Mouse (Mus musculus) forebrain, embryonic 12.5 days (tissue): ENCODE results near the gene Rtn2. TPM values are rescaled to one million over a fixed set of nuclear protein-coding genes. Genes with fewer than 3 reads are reported as not detected.

Source experiments
- ATAC-seq: fragments of 200-750 bp; cut with Nextera tagmentation; 2 replicates; pipeline ENCODE4 v1.8.0; 2017; ENCODE audit warnings: moderate TSS enrichment; ENCODE audit not compliant: low FRiP score
- H3K27ac ChIP-seq: fragments of 300-500 bp; sonication (generic); 2 replicates; pipeline ENCODE4 v1.5.1; 2016; ENCODE audit warnings: mild to moderate bottlenecking
- H3K27me3 ChIP-seq: fragments of 300-500 bp; sonication (generic); 2 replicates; pipeline ENCODE4 v1.6.1; 2016; ENCODE audit warnings: mild to moderate bottlenecking
- H3K36me3 ChIP-seq: fragments of 300-500 bp; sonication (generic); replicated peaks from 2 replicates; pipeline ENCODE4 v1.6.1; 2016; ENCODE audit warnings: mild to moderate bottlenecking
- H3K4me1 ChIP-seq: fragments of 300-500 bp; sonication (generic); 2 replicates; pipeline ENCODE4 v1.6.1; 2016
- H3K4me2 ChIP-seq: fragments of 300-500 bp; sonication (generic); 2 replicates; pipeline ENCODE4 v1.6.1; 2016; ENCODE audit warnings: mild to moderate bottlenecking, moderate library complexity
- H3K4me3 ChIP-seq: fragments of 300-500 bp; sonication (generic); replicated peaks from 2 replicates; pipeline ENCODE4 v1.5.1; 2016; ENCODE audit warnings: mild to moderate bottlenecking
- H3K9ac ChIP-seq: fragments of 300-500 bp; sonication (generic); 2 replicates; pipeline ENCODE4 v1.6.1; 2016; ENCODE audit warnings: mild to moderate bottlenecking
- H3K9me3 ChIP-seq: fragments of 300-500 bp; sonication (generic); 2 replicates; pipeline ENCODE4 v1.6.1; 2016
- WGBS: fragments of 180-500 bp; shearing (Covaris S2); methylation state at CpG from one replicate; pipeline ENCODE4 v1.1.7; 2016; 5-methylcytosine and 5-hydroxymethylcytosine counted together
- polyA plus RNA-seq: library from polyadenylated mRNA; unstranded; fragments of >200 nt; fragmentation: Nextera tagmentation; extraction: Ambion mirVana; gene quantifications from 2 replicates; pipeline ENCODE4 v1.2.1, GENCODE M21; 2016

Gene Rtn2
- polyA plus RNA-seq, 1 experiment from 2014 or later = 70.3 TPM

GRCm38 (mm10) chr7:19290969-19291596, 8.7 kb downstream of the Rtn2 start:
- Histone ChIP-seq H3K4me2 (peak overlapping the region; percentile 53), H3K9me3 (no peaks in the 10 kb centered on the region), H3K9ac (0 out of 2 replicates have a peak overlapping the region, but pooled peaks have one; percentile 12), H3K36me3 (peaks cover 52% of the 10 kb centered on the region), H3K27ac (peak overlapping the region; percentile 65), H3K27me3 (no peaks in the 10 kb centered on the region), H3K4me3 (peak overlapping the region; percentile 4), H3K4me1 (peaks cover 20% of the 10 kb centered on the region)
- peak; percentile 46 for ATAC-seq
- 2% methylated on average over 20 of the region's 20 CpGs for WGBS

GRCm38 (mm10) chr7:19295503-19296185, 13.2 kb downstream of the Rtn2 start:
- Histone ChIP-seq H3K27me3 (no peaks in the 10 kb centered on the region), H3K27ac (0 out of 2 replicates have a peak overlapping the region, but pooled peaks have one; percentile 31), H3K9me3 (no peaks in the 10 kb centered on the region), H3K4me3 (peak overlapping the region; percentile 16; the same call in 1 of the 2 replicates), H3K36me3 (peaks cover 19% of the 10 kb centered on the region), H3K4me2 (peak overlapping the region; percentile 44), H3K4me1 (peaks cover 16% of the 10 kb centered on the region), H3K9ac (0 out of 2 replicates have a peak overlapping the region, but pooled peaks have one; percentile 9)
- peak; percentile 80 for ATAC-seq
- WGBS = 12% methylated on average over 22 of the region's 22 CpGs

GRCm38 (mm10) chr7:19297034-19297433, 14.6 kb downstream of the Rtn2 start:
- WGBS = 90% methylated on average over 6 of the region's 6 CpGs
- no peak overlapping the region for H3K4me2 ChIP-seq
- H3K4me1 ChIP-seq = peaks cover 13% of the 10 kb centered on the region
- H3K4me3 ChIP-seq = no peak overlapping the region
- H3K9ac ChIP-seq = no peak overlapping the region
- peaks cover 19% of the 10 kb centered on the region for H3K36me3 ChIP-seq
- H3K27me3 ChIP-seq = peaks cover 7% of the 10 kb centered on the region
- no peak overlapping the region for H3K27ac ChIP-seq
- ATAC-seq = no peak
- H3K9me3 ChIP-seq = no peaks in the 10 kb centered on the region

- H3K27me3 ChIP-seq = peaks cover 14% of the 10 kb centered on the region
- H3K9me3 ChIP-seq = no peaks in the 10 kb centered on the region
- no peak overlapping the region for H3K4me3 ChIP-seq
- peaks cover 15% of the 10 kb centered on the region for H3K4me1 ChIP-seq
- no peak overlapping the region for H3K9ac ChIP-seq
- 94% methylated on average over 5 of the region's 5 CpGs for WGBS
- H3K36me3 ChIP-seq = peaks cover 19% of the 10 kb centered on the region
- no peak for ATAC-seq
- no peak overlapping the region for H3K4me2 ChIP-seq
- no peak overlapping the region for H3K27ac ChIP-seq
Measured at GRCm38 (mm10) chr7:19297794-19298193, 15.4 kb downstream of the Rtn2 start.

- no peak overlapping the region for H3K9ac ChIP-seq
- 21% methylated on average over 3 of the region's 3 CpGs for WGBS
- no peak for ATAC-seq
Measured at GRCm38 (mm10) chr7:19299194-19299593, 16.8 kb downstream of the Rtn2 start.

GRCm38 (mm10) chr7:19300501-19301421, 18.3 kb downstream of the Rtn2 start:
- peaks cover 32% of the 10 kb centered on the region for H3K4me1 ChIP-seq
- H3K27me3 ChIP-seq = peaks cover 44% of the 10 kb centered on the region
- H3K36me3 ChIP-seq = no peaks in the 10 kb centered on the region
- H3K4me3 ChIP-seq = peak overlapping the region; percentile 42
- peak overlapping the region; percentile 42 for H3K9ac ChIP-seq
- no peaks in the 10 kb centered on the region for H3K9me3 ChIP-seq
- H3K27ac ChIP-seq = no peak overlapping the region
- under 1% methylated on average over 29 of the region's 29 CpGs for WGBS
- ATAC-seq = peak; percentile 85
- H3K4me2 ChIP-seq = peak overlapping the region; percentile 59

More at GRCm38 (mm10) chr7:19299194-19299593, 16.8 kb downstream of the Rtn2 start:
- Histone ChIP-seq H3K9me3 (no peaks in the 10 kb centered on the region), H3K4me3 (no peak overlapping the region), H3K4me1 (peaks cover 23% of the 10 kb centered on the region), H3K4me2 (no peak overlapping the region), H3K27me3 (peaks cover 28% of the 10 kb centered on the region), H3K36me3 (peaks cover 9% of the 10 kb centered on the region; the same call in 1 of the 2 replicates), H3K27ac (no peak overlapping the region)

GRCm38 (mm10) chr7:19301461-19302263, 19.2 kb downstream of the Rtn2 start:
- H3K27me3 ChIP-seq = peaks cover 53% of the 10 kb centered on the region
- H3K4me2 ChIP-seq = peak overlapping the region; percentile 59
- H3K9me3 ChIP-seq = no peaks in the 10 kb centered on the region
- 7% methylated on average over 16 of the region's 16 CpGs for whole genome bisulfite sequencing
- H3K9ac ChIP-seq = peak overlapping the region; percentile 29; the same call in 1 of the 2 replicates
- H3K27ac ChIP-seq = no peak overlapping the region
- H3K36me3 ChIP-seq = no peaks in the 10 kb centered on the region
- no peak for ATAC-seq
- H3K4me1 ChIP-seq = peaks cover 32% of the 10 kb centered on the region
- peak overlapping the region; percentile 42 for H3K4me3 ChIP-seq

- no peak for ATAC-seq
- Histone ChIP-seq H3K9ac (no peak overlapping the region), H3K4me1 (peaks cover 32% of the 10 kb centered on the region), H3K36me3 (no peaks in the 10 kb centered on the region), H3K4me3 (peak overlapping the region; percentile 42; the same call in 1 of the 2 replicates), H3K9me3 (no peaks in the 10 kb centered on the region), H3K4me2 (peak overlapping the region; percentile 59), H3K27me3 (peaks cover 61% of the 10 kb centered on the region), H3K27ac (no peak overlapping the region)
- WGBS = 51% methylated on average over 13 of the region's 13 CpGs
Measured at GRCm38 (mm10) chr7:19302264-19303045, 20.0 kb downstream of the Rtn2 start.

- WGBS = 77% methylated on average over 12 of the region's 12 CpGs
- H3K4me3 ChIP-seq = no peak overlapping the region
- peaks cover 37% of the 10 kb centered on the region for H3K4me1 ChIP-seq
- H3K27me3 ChIP-seq = peaks cover 66% of the 10 kb centered on the region
- H3K27ac ChIP-seq = no peak overlapping the region
- H3K9me3 ChIP-seq = no peaks in the 10 kb centered on the region
- H3K36me3 ChIP-seq = no peaks in the 10 kb centered on the region
- H3K9ac ChIP-seq = no peak overlapping the region
- ATAC-seq = no peak
- H3K4me2 ChIP-seq = no peak overlapping the region
Measured at GRCm38 (mm10) chr7:19303046-19303305, 20.6 kb downstream of the Rtn2 start.

- no peak for ATAC-seq
- no peaks in the 10 kb centered on the region for H3K9me3 ChIP-seq
- WGBS = 1% methylated on average over 16 of the region's 16 CpGs
- no peak overlapping the region for H3K27ac ChIP-seq
- H3K36me3 ChIP-seq = no peaks in the 10 kb centered on the region
- 0 out of 2 replicates have a peak overlapping the region, but pooled peaks have one; percentile 11 for H3K4me3 ChIP-seq
- peaks cover 66% of the 10 kb centered on the region for H3K27me3 ChIP-seq
- H3K4me2 ChIP-seq = peak overlapping the region; percentile 53
- H3K9ac ChIP-seq = peak overlapping the region; percentile 30
- peaks cover 40% of the 10 kb centered on the region for H3K4me1 ChIP-seq
Measured at GRCm38 (mm10) chr7:19303770-19304169, 21.3 kb downstream of the Rtn2 start.
